Mouse (Mus musculus) stomach, embryonic 16.5 days (tissue): ENCODE results near the gene Rcn1. TPM values are rescaled to one million over a fixed set of nuclear protein-coding genes. Genes with fewer than 3 reads are reported as not detected.
A peak's percentile ranks its signal among the peaks of the same experiment; 100 is the strongest.

ENCODE experiments used
- ATAC-seq: fragments of 200-750 bp; cut with Nextera tagmentation; 2 replicates; pipeline ENCODE4 v1.8.0; 2017; ENCODE audit warnings: moderate number of reproducible peaks, moderate TSS enrichment; ENCODE audit not compliant: insufficient read depth, low FRiP score
- H3K27ac ChIP-seq: fragments of 300-500 bp; sonication (generic); 2 replicates; pipeline ENCODE4 v1.5.1; 2014; ENCODE audit warnings: low read length
- H3K27me3 ChIP-seq: fragments of 300-500 bp; sonication (generic); 2 replicates; pipeline ENCODE4 v1.6.1; 2014; ENCODE audit warnings: low read length, control low read depth, mixed read lengths; ENCODE audit not compliant: control insufficient read depth, insufficient read depth
- H3K36me3 ChIP-seq: fragments of 300-500 bp; sonication (generic); 2 replicates; pipeline ENCODE4 v1.6.1; 2014; ENCODE audit warnings: low read length; ENCODE audit not compliant: control insufficient read depth, insufficient read depth
- H3K4me1 ChIP-seq: fragments of 300-500 bp; sonication (generic); 2 replicates; pipeline ENCODE4 v1.6.1; 2014; ENCODE audit warnings: low read length, control low read depth, mixed read lengths; ENCODE audit not compliant: control insufficient read depth, insufficient read depth
- H3K4me2 ChIP-seq: fragments of 300-500 bp; sonication (generic); 2 replicates; pipeline ENCODE4 v1.6.1; 2014; ENCODE audit warnings: low read depth, low read length, mixed read lengths
- H3K4me3 ChIP-seq: fragments of 300-500 bp; sonication (generic); replicated peaks from 2 replicates; pipeline ENCODE4 v1.5.1; 2014; ENCODE audit warnings: mild to moderate bottlenecking, low read length
- H3K9ac ChIP-seq: fragments of 300-500 bp; sonication (generic); 2 replicates; pipeline ENCODE4 v1.6.1; 2014; ENCODE audit warnings: low read length
- H3K9me3 ChIP-seq: fragments of 300-500 bp; sonication (generic); replicated peaks from 2 replicates; pipeline ENCODE4 v1.6.1; 2016; ENCODE audit warnings: low read length, control low read depth; ENCODE audit not compliant: control insufficient read depth
- WGBS: fragments of 180-500 bp; shearing (Covaris S2); extraction: QIAGEN DNeasy Blood & Tissue Kit; methylation state at CpG from one replicate; pipeline ENCODE4 v1.1.7; 2014; 5-methylcytosine and 5-hydroxymethylcytosine counted together
- polyA plus RNA-seq: library from polyadenylated mRNA; unstranded; fragments of >200 nt; fragmentation: Nextera tagmentation; extraction: Ambion mirVana; gene quantifications from 2 replicates; pipeline ENCODE4 v1.2.1, GENCODE M21; 2015

The Rcn1 gene
- polyA plus RNA-seq, 1 experiment from 2014 or later: 141 TPM

- Histone ChIP-seq H3K4me1 (no peaks in the 10 kb centered on the region), H3K36me3 (peaks cover 25% of the 10 kb centered on the region), H3K9me3 (no peaks in the 10 kb centered on the region), H3K9ac (no peak overlapping the region), H3K27ac (no peak overlapping the region), H3K27me3 (no peaks in the 10 kb centered on the region), H3K4me3 (no peak overlapping the region), H3K4me2 (no peak overlapping the region)
- 83% methylated on average over 17 of the region's 17 CpGs for WGBS
- ATAC-seq: no peak
These were observed 9.9 kb downstream of the Rcn1 start for GRCm38 (mm10) chr2:105389007-105389890.

- WGBS: 82% methylated on average over 4 of the region's 4 CpGs
- no peak for ATAC-seq
- no peaks in the 10 kb centered on the region for H3K27me3 ChIP-seq
- no peak overlapping the region for H3K4me3 ChIP-seq
- peak overlapping the region; percentile 58 for H3K27ac ChIP-seq
- no peaks in the 10 kb centered on the region for H3K9me3 ChIP-seq
- no peak overlapping the region for H3K9ac ChIP-seq
- H3K4me2 ChIP-seq: no peak overlapping the region
- H3K36me3 ChIP-seq: peaks cover 18% of the 10 kb centered on the region
- no peaks in the 10 kb centered on the region for H3K4me1 ChIP-seq
These were observed 12.7 kb downstream of the Rcn1 start for GRCm38 (mm10) chr2:105386418-105386817.

- Histone ChIP-seq H3K4me2 (no peak overlapping the region), H3K36me3 (peaks cover 14% of the 10 kb centered on the region), H3K27me3 (no peaks in the 10 kb centered on the region), H3K4me1 (no peaks in the 10 kb centered on the region), H3K9me3 (no peaks in the 10 kb centered on the region), H3K4me3 (no peak overlapping the region), H3K27ac (no peak overlapping the region), H3K9ac (no peak overlapping the region)
- 79% methylated on average over 3 of the region's 3 CpGs for WGBS
- no peak for ATAC-seq
These were observed 14.1 kb downstream of the Rcn1 start for GRCm38 (mm10) chr2:105384998-105385397.

DNA sequence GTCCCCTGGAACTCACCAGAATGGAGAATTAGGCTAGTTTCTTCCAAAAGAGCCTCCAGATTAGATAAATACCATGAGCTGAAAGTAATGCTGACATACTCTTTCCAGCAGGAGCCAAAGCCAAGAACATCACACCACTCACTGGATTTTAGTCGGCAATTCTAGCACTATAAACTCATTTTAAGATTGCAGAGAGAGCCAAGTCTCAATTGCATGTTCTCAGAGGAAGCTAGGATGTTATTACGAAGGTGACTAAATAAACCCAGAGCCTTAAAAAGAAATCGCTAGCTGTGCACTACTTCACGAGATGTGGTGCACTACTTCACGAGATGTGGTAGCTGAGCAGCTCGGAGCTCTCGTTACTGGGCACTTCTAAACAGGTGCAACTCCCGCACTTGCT is 16.1 kb downstream of the Rcn1 start:
- no peak for ATAC-seq
- H3K4me1 ChIP-seq: no peaks in the 10 kb centered on the region
- H3K27me3 ChIP-seq: no peaks in the 10 kb centered on the region
- H3K9ac ChIP-seq: no peak overlapping the region
- peaks cover 10% of the 10 kb centered on the region; the same call in 1 of the 2 replicates for H3K36me3 ChIP-seq
- no peak overlapping the region for H3K4me2 ChIP-seq
- H3K9me3 ChIP-seq: no peaks in the 10 kb centered on the region
- no peak overlapping the region for H3K27ac ChIP-seq
- H3K4me3 ChIP-seq: no peak overlapping the region
- 81% methylated on average over 8 of the region's 8 CpGs for WGBS

DNA sequence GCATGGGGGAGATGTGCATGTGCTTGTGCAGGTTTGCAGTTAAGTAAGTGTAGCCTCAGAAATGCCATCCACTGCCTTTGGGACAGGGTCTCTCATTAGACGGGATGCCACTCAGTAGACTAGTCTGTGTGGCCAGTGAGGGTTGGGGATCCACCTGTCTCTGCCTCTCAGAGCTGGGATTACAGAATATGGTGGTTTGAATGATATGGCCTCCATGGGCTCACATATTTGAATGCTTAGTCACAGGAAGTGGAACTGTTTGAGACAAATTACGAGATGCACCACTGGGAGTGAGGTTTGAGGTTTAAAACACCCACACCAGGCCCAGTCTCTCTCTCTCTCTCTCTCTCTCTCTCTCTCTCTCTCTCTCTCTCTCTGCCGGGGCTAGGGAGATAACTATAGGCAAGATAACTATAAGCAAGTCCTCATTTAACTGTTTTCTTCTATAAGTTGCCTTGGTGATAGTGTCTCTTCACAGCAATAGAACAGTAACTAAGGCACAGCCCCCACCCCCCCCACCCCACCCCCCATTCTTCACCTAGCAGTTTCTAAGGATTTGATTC is 18.3 kb downstream of the Rcn1 start:
- Histone ChIP-seq H3K9ac (no peak overlapping the region), H3K9me3 (no peaks in the 10 kb centered on the region), H3K27me3 (no peaks in the 10 kb centered on the region), H3K36me3 (peaks cover 4% of the 10 kb centered on the region; the same call in 1 of the 2 replicates), H3K4me1 (no peaks in the 10 kb centered on the region), H3K4me2 (no peak overlapping the region), H3K27ac (no peak overlapping the region), H3K4me3 (no peak overlapping the region)
- ATAC-seq: no peak
- WGBS: 80% methylated on average over 3 of the region's 3 CpGs

DNA sequence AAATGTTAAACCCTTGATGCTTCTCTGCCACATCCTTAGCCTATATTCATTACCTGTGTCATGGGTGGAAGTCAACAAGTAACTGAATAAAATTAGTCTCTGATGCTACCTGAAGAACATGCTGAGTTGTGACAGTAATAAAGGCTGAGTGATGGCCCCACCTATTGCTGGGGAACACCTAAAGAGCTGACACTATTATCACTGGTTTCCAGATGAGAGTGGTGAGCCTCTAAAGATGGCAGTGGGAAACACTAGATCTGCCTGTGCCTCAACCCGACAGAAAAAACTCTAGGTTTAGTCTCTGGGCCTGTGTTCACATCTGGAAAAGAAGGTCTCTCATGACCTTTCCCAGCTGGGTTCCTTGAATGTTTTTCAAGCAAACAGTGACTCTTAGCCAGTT is 19.4 kb downstream of the Rcn1 start:
- Histone ChIP-seq H3K27ac (0 out of 2 replicates have a peak overlapping the region, but pooled peaks have one; percentile 5), H3K36me3 (no peaks in the 10 kb centered on the region), H3K27me3 (no peaks in the 10 kb centered on the region), H3K4me3 (no peak overlapping the region), H3K4me1 (no peaks in the 10 kb centered on the region), H3K4me2 (no peak overlapping the region), H3K9ac (no peak overlapping the region), H3K9me3 (no peaks in the 10 kb centered on the region)
- WGBS: 66% methylated on average over 1 of the region's 1 CpGs
- ATAC-seq: no peak

- no peak overlapping the region for H3K4me2 ChIP-seq
- H3K9ac ChIP-seq: no peak overlapping the region
- WGBS: 65% methylated on average over 4 of the region's 4 CpGs
- no peaks in the 10 kb centered on the region for H3K9me3 ChIP-seq
- no peaks in the 10 kb centered on the region for H3K36me3 ChIP-seq
- H3K4me3 ChIP-seq: no peak overlapping the region
- no peak overlapping the region; the same call in 1 of the 2 replicates for H3K27ac ChIP-seq
- no peaks in the 10 kb centered on the region for H3K27me3 ChIP-seq
- H3K4me1 ChIP-seq: no peaks in the 10 kb centered on the region
- no peak for ATAC-seq
These were observed 23.4 kb downstream of the Rcn1 start for GRCm38 (mm10) chr2:105375705-105376104.

DNA sequence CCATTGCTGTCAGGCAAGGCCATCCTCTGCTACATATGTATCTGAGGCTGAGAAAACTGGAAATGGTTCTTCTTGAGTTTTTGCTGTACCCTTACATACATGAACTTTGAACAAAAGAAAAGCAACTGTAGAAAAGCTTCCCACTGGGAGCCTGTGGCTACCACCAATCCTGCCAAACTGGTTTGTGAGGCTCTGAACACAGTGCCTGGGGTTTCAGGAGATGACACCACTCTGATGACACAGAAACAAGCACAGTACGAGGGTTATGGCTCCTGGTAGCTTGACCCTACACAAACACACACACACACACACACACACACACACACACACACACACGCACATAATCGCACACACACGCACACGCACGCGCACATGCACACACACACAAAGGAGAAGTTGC is 23.9 kb downstream of the Rcn1 start:
- H3K4me3 ChIP-seq: no peak overlapping the region
- no peaks in the 10 kb centered on the region for H3K36me3 ChIP-seq
- no peaks in the 10 kb centered on the region for H3K9me3 ChIP-seq
- no peak overlapping the region for H3K9ac ChIP-seq
- no peaks in the 10 kb centered on the region for H3K4me1 ChIP-seq
- H3K27ac ChIP-seq: peak overlapping the region; percentile 10; the same call in 1 of the 2 replicates
- H3K27me3 ChIP-seq: no peaks in the 10 kb centered on the region
- no peak overlapping the region for H3K4me2 ChIP-seq
- ATAC-seq: no peak
- 79% methylated on average over 7 of the region's 7 CpGs for WGBS

GRCm38 (mm10) chr2:105373658-105374057 is 25.5 kb downstream of the Rcn1 start:
- H3K4me3 ChIP-seq: no peak overlapping the region
- no peaks in the 10 kb centered on the region for H3K9me3 ChIP-seq
- no peak overlapping the region for H3K27ac ChIP-seq
- H3K9ac ChIP-seq: no peak overlapping the region
- no peaks in the 10 kb centered on the region for H3K36me3 ChIP-seq
- 87% methylated on average over 11 of the region's 11 CpGs for WGBS
- no peak for ATAC-seq
- no peaks in the 10 kb centered on the region for H3K27me3 ChIP-seq
- no peak overlapping the region for H3K4me2 ChIP-seq
- no peaks in the 10 kb centered on the region for H3K4me1 ChIP-seq
